Mouse (Mus musculus) bone marrow, adult 2 months (tissue): ENCODE measurements at regions not wholly inside any gene's neighbourhood (a gene's known extent, or its start where the extent isn't known, plus 50 kb on each side); places are given as distances from the start of the nearest gene placed in this dataset.
A peak's percentile ranks its signal among the peaks of the same experiment; 100 is the strongest.

Experiments used
- H3K27ac ChIP-seq: fragments of 200-500 bp; 2 replicates; pipeline ENCODE4 v1.5.1; 2012; ENCODE audit warnings: low read depth, mild to moderate bottlenecking, control low read depth, inconsistent platforms, low read length; ENCODE audit not compliant: control insufficient read depth, poor library complexity, insufficient read depth
- H3K4me1 ChIP-seq: fragments of 200-500 bp; 2 replicates; pipeline ENCODE4 v1.6.1; 2011; ENCODE audit warnings: low read length; ENCODE audit not compliant: control insufficient read depth, insufficient read depth
- H3K4me3 ChIP-seq: fragments of 200-500 bp; replicated peaks from 2 replicates; pipeline ENCODE3; 2011; ENCODE audit warnings: mild to moderate bottlenecking, low read depth, low read length, control low read depth; ENCODE audit not compliant: control insufficient read depth
- CTCF ChIP-seq: fragments of 200-500 bp; IDR thresholded peaks from 2 replicates; pipeline ENCODE4 v1.5.1; 2011; ENCODE audit warnings: low read length, control low read depth; ENCODE audit not compliant: control insufficient read depth, insufficient read depth
- POLR2A ChIP-seq: fragments of 200-500 bp; IDR thresholded peaks from 2 replicates; pipeline ENCODE4 v1.6.1; 2011; ENCODE audit warnings: low read depth, mild to moderate bottlenecking, control low read depth, low read length, borderline replicate concordance; ENCODE audit not compliant: control insufficient read depth
- whole genome bisulfite sequencing: fragments of 180-500 bp; shearing (Covaris S2); methylation state at CpG from one replicate; pipeline ENCODE4 v1.1.7; 2018; 5-methylcytosine and 5-hydroxymethylcytosine counted together

- no peaks in the 10 kb centered on the region for H3K4me1 ChIP-seq
- TF ChIP-seq POLR2A (no peak), CTCF (no peak)
- no peak overlapping the region for H3K4me3 ChIP-seq
- no peak overlapping the region for H3K27ac ChIP-seq
- WGBS, result 89% methylated on average over 5 of the region's 5 CpGs
Measured at GRCm38 (mm10) chr4:70614411-70614810, 79.6 kb upstream of the Megf9 start.

GRCm38 (mm10) chr4:70603209-70603852, 68.5 kb upstream of the Megf9 start:
- TF ChIP-seq POLR2A (no peak), CTCF (no peak)
- Histone ChIP-seq H3K4me1 (no peaks in the 10 kb centered on the region), H3K4me3 (no peak overlapping the region), H3K27ac (no peak overlapping the region)
- WGBS, result 26% methylated on average over 3 of the region's 3 CpGs

- TF ChIP-seq POLR2A (no peak), CTCF (peak; percentile 22; the same call in 1 of the 2 replicates)
- Histone ChIP-seq H3K4me3 (no peak overlapping the region), H3K4me1 (no peaks in the 10 kb centered on the region), H3K27ac (no peak overlapping the region)
- 2% methylated on average over 4 of the region's 4 CpGs for WGBS
Measured at GRCm38 (mm10) chr4:70601301-70601700, 66.5 kb upstream of the Megf9 start.
